Mouse (Mus musculus) MN1 (cell line): ENCODE measurements around the gene Mphosph8.

Experiments used
- DNase-seq: peaks from one replicate; pipeline ENCODE4 v3.0.0-alpha.2; 2016; ENCODE audit warnings: low spot score

Mphosph8 gene

GRCm38 (mm10) chr14:56667969-56668802, at the start of gene Mphosph8:
Gene Mphosph8 (plus strand): TSS chr14:56668248.
- peak; percentile 99 for DNase-seq

- no peak for DNase-seq
Observed at GRCm38 (mm10) chr14:56620425-56620824, 47.6 kb upstream of the Mphosph8 start.

GRCm38 (mm10) chr14:56626202-56626601, 41.8 kb upstream of the Mphosph8 start:
- DNase-seq: no peak

- no peak for DNase-seq
Observed at GRCm38 (mm10) chr14:56628336-56628735, 39.7 kb upstream of the Mphosph8 start.

- DNase-seq: no peak
Observed at GRCm38 (mm10) chr14:56631109-56631508, 36.9 kb upstream of the Mphosph8 start.

- no peak for DNase-seq
Observed at GRCm38 (mm10) chr14:56647206-56647605, 20.8 kb upstream of the Mphosph8 start.

GRCm38 (mm10) chr14:56649448-56649847, 18.6 kb upstream of the Mphosph8 start:
- no peak for DNase-seq

- DNase-seq: no peak
Observed at GRCm38 (mm10) chr14:56665651-56666050, 2.4 kb upstream of the Mphosph8 start.

GRCm38 (mm10) chr14:56666909-56667308, 1.1 kb upstream of the Mphosph8 start:
- no peak for DNase-seq

GRCm38 (mm10) chr14:56669046-56669620, 1.1 kb downstream of the Mphosph8 start:
- peak; percentile 18 for DNase-seq

GRCm38 (mm10) chr14:56685426-56685825, 17.4 kb downstream of the Mphosph8 start:
- no peak for DNase-seq

- no peak for DNase-seq
Observed at GRCm38 (mm10) chr14:56689116-56689515, 21.1 kb downstream of the Mphosph8 start.

- DNase-seq: peak; percentile 26
Observed at GRCm38 (mm10) chr14:56689766-56690165, 21.7 kb downstream of the Mphosph8 start.

GRCm38 (mm10) chr14:56695495-56695894, 27.4 kb downstream of the Mphosph8 start:
- no peak for DNase-seq

GRCm38 (mm10) chr14:56697836-56698235, 29.8 kb downstream of the Mphosph8 start:
- no peak for DNase-seq

- no peak for DNase-seq
Observed at GRCm38 (mm10) chr14:56702644-56703043, 34.6 kb downstream of the Mphosph8 start.

GRCm38 (mm10) chr14:56705687-56706086, 37.6 kb downstream of the Mphosph8 start:
- DNase-seq: no peak

GRCm38 (mm10) chr14:56726493-56726892, 58.4 kb downstream of the Mphosph8 start:
- no peak for DNase-seq

- no peak for DNase-seq
Observed at GRCm38 (mm10) chr14:56740175-56740574, 72.1 kb downstream of the Mphosph8 start.
